Mouse (Mus musculus) left cerebral cortex, adult 2 months (tissue): ENCODE data around the gene Parp4. TPM values are rescaled to one million over a fixed set of nuclear protein-coding genes. Genes with fewer than 3 reads are reported as not detected.

ENCODE experiments used
- DNase-seq, 2 experiments: peaks; one replicate each; pipeline ENCODE4 v3.0.0; 2021 to 2022; ENCODE audit warnings: low spot score in 2 of 2, mixed read lengths in 1 of 2; ENCODE audit errors: extremely low spot score in 1 of 2
- H3K27ac ChIP-seq: fragments of 200-600 bp; 2 replicates; pipeline ENCODE4 v1.8.1; 2022
- H3K4me3 ChIP-seq: fragments of 200-600 bp; 2 replicates; pipeline ENCODE4 v1.8.1; 2022
- CTCF ChIP-seq: fragments of 200-600 bp; IDR thresholded peaks from 2 replicates; pipeline ENCODE4 v1.8.1; 2022; ENCODE audit warnings: antibody characterized with exemption, mild to moderate bottlenecking, moderate library complexity
- intact Hi-C: fragments of 180-260 bp; cut with DNase I; formaldehyde crosslinking; loops from one replicate; pipeline ENCODE4 v1.15.1; 2025
- long read RNA-seq, 2 experiments: library from polyadenylated mRNA; stranded (forward); transcript quantifications; one replicate each; pipeline ENCODE4 v2.0.0; 2021; ENCODE audit warnings: borderline mapping rate in 2 of 2
- total RNA-seq, 2 experiments: library from RNA; stranded (reverse); gene quantifications; 2 replicates each; pipeline ENCODE4 v1.2.3; 2021

Parp4 gene
- total RNA-seq, result 1 to 10 TPM; 4.6 to 5.8 TPM
- long read RNA-seq, experiment 1, partial matches to known transcripts, result 1 of 1 reads
- long read RNA-seq, experiment 1, other reads (novel, unspliced or antisense), result 0 of 1 reads
- long read RNA-seq, experiment 2, result 0 reads

- intact Hi-C loops, result loop anchor here (10.0 kb wide), 1 partner anchor 199 kb away; the partner anchor contains the start of gene Pspc1
- Histone ChIP-seq H3K4me3 (peak within 1 kb of the TSS; percentile 69), H3K27ac (peak within 1 kb of the TSS; percentile 33)
- peak; percentile 43 to 48 for DNase-seq
- TF ChIP-seq CTCF, result no peak
Measured at GRCm38 (mm10) chr14:56575416-56575815, at the start of gene Parp4, which contains the start of gene Cenpj. TSS of gene Parp4 (plus strand) at chr14:56575619. TSS of gene Cenpj (minus strand) at chr14:56575425.

- Histone ChIP-seq H3K27ac (no peak overlapping the region), H3K4me3 (no peak overlapping the region)
- intact Hi-C loops, result no loop called here
- TF ChIP-seq CTCF, result no peak
- DNase-seq, result no peak
Measured at GRCm38 (mm10) chr14:56530788-56531187, 44.6 kb upstream of the Parp4 start.

- H3K27ac ChIP-seq, result no peak overlapping the region
- no peak for DNase-seq
- H3K4me3 ChIP-seq, result no peak overlapping the region
- intact Hi-C loops, result no loop called here
- no peak for TF ChIP-seq CTCF
Measured at GRCm38 (mm10) chr14:56544946-56545345, 30.5 kb upstream of the Parp4 start.

GRCm38 (mm10) chr14:56545491-56545890, 29.9 kb upstream of the Parp4 start:
- Histone ChIP-seq H3K4me3 (no peak overlapping the region), H3K27ac (no peak overlapping the region)
- no peak for DNase-seq
- intact Hi-C loops, result no loop called here
- TF ChIP-seq CTCF, result no peak

GRCm38 (mm10) chr14:56550960-56551359, 24.5 kb upstream of the Parp4 start:
- TF ChIP-seq CTCF, result no peak
- no peak for DNase-seq

GRCm38 (mm10) chr14:56552924-56553323, 22.5 kb upstream of the Parp4 start:
- H3K27ac ChIP-seq, result no peak overlapping the region
- TF ChIP-seq CTCF, result no peak

More at GRCm38 (mm10) chr14:56550960-56551359, 24.5 kb upstream of the Parp4 start:
- Histone ChIP-seq H3K4me3 (no peak overlapping the region), H3K27ac (no peak overlapping the region)
- intact Hi-C loops, result no loop called here

GRCm38 (mm10) chr14:56553331-56553730, 22.1 kb upstream of the Parp4 start:
- Histone ChIP-seq H3K27ac (no peak overlapping the region), H3K4me3 (no peak overlapping the region)
- no peak for DNase-seq
- intact Hi-C loops, result no loop called here
- no peak for TF ChIP-seq CTCF

More at GRCm38 (mm10) chr14:56552924-56553323, 22.5 kb upstream of the Parp4 start:
- intact Hi-C loops, result no loop called here
- no peak for DNase-seq
- H3K4me3 ChIP-seq, result no peak overlapping the region

- TF ChIP-seq CTCF, result no peak
- Histone ChIP-seq H3K27ac (no peak overlapping the region), H3K4me3 (no peak overlapping the region)
- no peak for DNase-seq
- intact Hi-C loops, result no loop called here
Measured at GRCm38 (mm10) chr14:56554716-56555115, 20.7 kb upstream of the Parp4 start.

- intact Hi-C loops, result no loop called here
- Histone ChIP-seq H3K27ac (no peak overlapping the region), H3K4me3 (no peak overlapping the region)
- TF ChIP-seq CTCF, result no peak
- no peak for DNase-seq
Measured at GRCm38 (mm10) chr14:56559134-56559533, 16.3 kb upstream of the Parp4 start.

- H3K27ac ChIP-seq, result no peak overlapping the region
- DNase-seq, result no peak
- TF ChIP-seq CTCF, result no peak
- intact Hi-C loops, result no loop called here
- no peak overlapping the region for H3K4me3 ChIP-seq
Measured at GRCm38 (mm10) chr14:56567476-56567875, 7.9 kb upstream of the Parp4 start.

- Histone ChIP-seq H3K4me3 (no peak overlapping the region), H3K27ac (no peak overlapping the region)
- no peak for DNase-seq
- intact Hi-C loops, result no loop called here
- no peak for TF ChIP-seq CTCF
Measured at GRCm38 (mm10) chr14:56569041-56569440, 6.4 kb upstream of the Parp4 start.

GRCm38 (mm10) chr14:56571310-56572093, 3.9 kb upstream of the Parp4 start:
- peak overlapping the region; percentile 37; the same call in 1 of the 2 replicates for H3K27ac ChIP-seq
- intact Hi-C loops, result loop anchor here (2.0 to 10.0 kb wide), 2 partner anchors 97 to 203 kb away; partner anchors contain the start of genes Mphosph8 and Pspc1
- H3K4me3 ChIP-seq, result peak overlapping the region; percentile 81
- TF ChIP-seq CTCF, result no peak
- peak; percentile 92 to 93 for DNase-seq

GRCm38 (mm10) chr14:56572546-56572945, 2.9 kb upstream of the Parp4 start:
- H3K27ac ChIP-seq, result no peak overlapping the region
- intact Hi-C loops, result loop anchor here (2.0 to 10.0 kb wide), 2 partner anchors 96 to 202 kb away; partner anchors contain the start of genes Mphosph8 and Pspc1
- no peak for DNase-seq
- no peak overlapping the region for H3K4me3 ChIP-seq
- no peak for TF ChIP-seq CTCF
